15 mouse cellular contexts compared by ENCODE assay signal in genomic region chr12:83925160-83925703, GRCm38 (mm10). TPM values are rescaled to one million over a fixed set of nuclear protein-coding genes. Genes with fewer than 3 reads are reported as not detected.
DNase-seq lines count a peak whose midpoint lies in the region; ATAC-seq and TF ChIP-seq lines count a peak whose summit lies in the region.
"Had no signal": no experiment of that assay in that cellular context is flagged by ENCODE, and none has a peak within 500 bp of the region (broad histone marks: within the 10 kb centered on the region; RNA-seq: fewer than 3 reads in every experiment).

No protein-coding gene starts in this region.

- WGBS in lung, embryonic 15.5 days = 52% methylated on average over 7 of the region's 7 CpGs
- 71% methylated on average over 7 of the region's 7 CpGs for whole genome bisulfite sequencing in neural tube, embryonic 15.5 days

- no peak for TF ChIP-seq CTCF in gastrocnemius, adult 2 months (IDR thresholded peaks at IDR 0.05)

- no peak overlapping the region for H3K9ac ChIP-seq in lung, embryonic 15.5 days
- no peak overlapping the region for H3K9ac ChIP-seq in neural tube, embryonic 15.5 days (replicated peaks)

- H3K36me3 ChIP-seq in lung, embryonic 15.5 days = no peaks in the 10 kb centered on the region
- no peaks in the 10 kb centered on the region for H3K36me3 ChIP-seq in neural tube, embryonic 15.5 days

- H3K4me1 ChIP-seq in lung, embryonic 15.5 days = peaks cover 34% of the 10 kb centered on the region
- peaks cover 17% of the 10 kb centered on the region for H3K4me1 ChIP-seq in neural tube, embryonic 15.5 days

- no peak for DNase-seq in gastrocnemius, adult 2 months
- DNase-seq in gastrocnemius, postnatal 36 days = no peak
- DNase-seq in lung, postnatal 4 days = no peak
- peak; percentile 40 to 64 for DNase-seq in kidney, postnatal 25 days
- peak; percentile 73 for DNase-seq in yolk sac, embryonic 10.5 days (ENCODE audit: low spot score)
- DNase-seq in layer of hippocampus, adult 8-10 months (ENCODE audit: low spot score in 2 of 2) = no peak
- DNase-seq: adrenal gland, postnatal 36 days; cerebellum, adult 18-20 months; embryo, embryonic 11 days; left cerebral cortex, postnatal 4 days; thymus, adult 18-20 months had no signal

- H3K4me2 ChIP-seq in lung, embryonic 15.5 days = peak overlapping the region; percentile 25; the same call in 1 of the 2 replicates
- no peak overlapping the region for H3K4me2 ChIP-seq in neural tube, embryonic 15.5 days

- H3K27me3 ChIP-seq in lung, embryonic 15.5 days = no peaks in the 10 kb centered on the region
- H3K27me3 ChIP-seq in neural tube, embryonic 15.5 days (replicated peaks) = no peaks in the 10 kb centered on the region

- intact Hi-C loops in gastrocnemius, adult 2 months (cut with DNase I) = loop anchor here (10.0 kb wide), 1 partner anchor 200 kb away; no protein-coding TSS in a partner anchor
- intact Hi-C loops in gastrocnemius, postnatal 36 days (cut with DNase I) = no loop called here

- H3K9me3 ChIP-seq in lung, embryonic 15.5 days = no peaks in the 10 kb centered on the region
- no peaks in the 10 kb centered on the region for H3K9me3 ChIP-seq in neural tube, embryonic 15.5 days (replicated peaks)

- no peak overlapping the region for H3K4me3 ChIP-seq in gastrocnemius, adult 2 months
- 0 out of 2 replicates have a peak overlapping the region, but pooled peaks have one; percentile 3 for H3K4me3 ChIP-seq in lung, embryonic 15.5 days
- H3K4me3 ChIP-seq in neural tube, embryonic 15.5 days (replicated peaks) = no peak overlapping the region

- ATAC-seq in lung, embryonic 15.5 days (ENCODE audit: borderline replicate concordance, extremely low read depth, low FRiP score, low TSS enrichment) = no peak
- no peak for ATAC-seq in neural tube, embryonic 15.5 days (ENCODE audit: low FRiP score)

- H3K27ac ChIP-seq in gastrocnemius, adult 2 months = peak overlapping the region; percentile 46; the same call in 1 of the 2 replicates
- H3K27ac ChIP-seq in lung, embryonic 15.5 days = no peak overlapping the region
- no peak overlapping the region for H3K27ac ChIP-seq in neural tube, embryonic 15.5 days (replicated peaks)

RNA-seq across cellular contexts. Expression of gene Numb, which starts 3.5 kb away (rescaled TPM):
- total RNA-seq in gastrocnemius, adult 2 months (2021) = 10 to 100 TPM; 16.8 to 21.3 TPM
- total RNA-seq in gastrocnemius, postnatal 36 days (2021) = 10 to 100 TPM; 13.8 to 17.3 TPM
- 36.8 and 40.9 TPM in 2 replicates for polyA plus RNA-seq in lung, embryonic 15.5 days (2015; fragmentation: Nextera tagmentation; extraction: Ambion mirVana)
- polyA plus RNA-seq in neural tube, embryonic 15.5 days (2015; fragmentation: Nextera tagmentation; extraction: Ambion mirVana) = 14.9 and 17.4 TPM in 2 replicates
- 10 to 100 TPM; 37.5 to 52.2 (median 41.4) TPM for total RNA-seq in layer of hippocampus, adult 8-10 months (2022)

RNA-seq across cellular contexts. Expression of gene Riox1, which starts 25.2 kb away (rescaled TPM):
- 1 to 10 TPM; 3.3 to 4.2 TPM for total RNA-seq in gastrocnemius, adult 2 months (2021)
- total RNA-seq in gastrocnemius, postnatal 36 days (2021) = 1 to 10 TPM; 3.2 to 4.1 TPM
- polyA plus RNA-seq in lung, embryonic 15.5 days (2015; fragmentation: Nextera tagmentation; extraction: Ambion mirVana) = 14.2 and 16.2 TPM in 2 replicates
- polyA plus RNA-seq in neural tube, embryonic 15.5 days (2015; fragmentation: Nextera tagmentation; extraction: Ambion mirVana) = 11.7 and 11.9 TPM in 2 replicates
- total RNA-seq in layer of hippocampus, adult 8-10 months (2022) = 10 to 100 TPM; 13.9 to 17.7 (median 15.1) TPM

RNA-seq across cellular contexts. Expression of gene Heatr4, which starts 59.4 kb away (rescaled TPM):
- total RNA-seq in gastrocnemius, adult 2 months (2021) = not detected
- not detected for total RNA-seq in gastrocnemius, postnatal 36 days (2021)
- not detected in 2 replicates for polyA plus RNA-seq in lung, embryonic 15.5 days (2015; fragmentation: Nextera tagmentation; extraction: Ambion mirVana)
- polyA plus RNA-seq in neural tube, embryonic 15.5 days (2015; fragmentation: Nextera tagmentation; extraction: Ambion mirVana) = not detected in 2 replicates
- total RNA-seq in layer of hippocampus, adult 8-10 months (2022) = under 1 TPM in 2 of 4 experiments, not detected in 2; 0.11 to 0.14 TPM
- total RNA-seq: adrenal gland, postnatal 36 days; megakaryocyte progenitor cell, adult 5-6 weeks had no signal
- polyA plus RNA-seq: spleen, adult 2 months had no signal

Comparison
In these comparisons a context has a peak if more than half of its experiments do, and no peak if none do; other contexts are left out.
1. DNase-seq: peak in kidney, postnatal 25 days (2 of 2) and yolk sac, embryonic 10.5 days (single experiment); none in gastrocnemius, adult 2 months (single experiment), gastrocnemius, postnatal 36 days (0 of 2), lung, postnatal 4 days (0 of 2) and layer of hippocampus, adult 8-10 months (0 of 2).